Mouse (Mus musculus): Measurements from ENCODE around the gene Cd69. TPM values are rescaled to one million over a fixed set of nuclear protein-coding genes. Genes with fewer than 3 reads are reported as not detected.

Gene Cd69
- polyA plus RNA-seq, 1 experiment: 0.78 TPM

DNA sequence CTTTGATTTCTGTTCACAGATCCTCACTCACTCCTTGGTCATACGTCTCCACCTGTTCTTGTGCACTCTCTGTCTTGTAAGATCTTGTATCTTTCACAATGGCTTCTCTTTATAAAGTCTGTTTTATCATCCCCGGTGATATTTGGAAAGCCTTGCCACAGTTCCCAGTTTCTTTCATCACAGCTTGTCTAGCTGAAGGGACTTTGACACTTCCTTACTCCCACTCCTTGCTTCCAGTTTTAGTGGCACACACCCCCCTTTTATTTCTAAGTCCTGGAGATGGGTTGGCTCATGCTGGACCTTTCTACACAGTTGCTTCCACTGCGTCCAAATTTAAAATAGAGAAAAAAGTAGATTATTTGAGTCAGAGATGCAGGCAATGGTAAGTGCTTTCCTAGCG is 20.9 kb downstream of the Cd69 start:
- no peaks in the 10 kb centered on the region for H3K36me3 ChIP-seq (ENCODE audit: control insufficient read depth, insufficient read depth, low read length)
- 68% methylated on average over 4 of the region's 4 CpGs for WGBS
- no peak overlapping the region for H3K4me3 ChIP-seq (ENCODE audit: insufficient read depth, low read depth, low read length)
- TF ChIP-seq POLR2A (IDR thresholded peaks at IDR 0.05; ENCODE audit: low read depth, low read length) (no peak), CTCF (conservative IDR thresholded peaks at IDR 0.05; ENCODE audit: insufficient read depth, insufficient read length, low read depth, low read length) (no peak)
- DNase-seq: no peak
- H3K27ac ChIP-seq (ENCODE audit: insufficient read depth, low read depth, low read length): no peak overlapping the region
- H3K4me1 ChIP-seq (ENCODE audit: control insufficient read depth, insufficient read depth, low read length): no peaks in the 10 kb centered on the region
- H3K27me3 ChIP-seq (replicated peaks; ENCODE audit: control insufficient read depth, insufficient read depth, low read length): no peaks in the 10 kb centered on the region

DNA sequence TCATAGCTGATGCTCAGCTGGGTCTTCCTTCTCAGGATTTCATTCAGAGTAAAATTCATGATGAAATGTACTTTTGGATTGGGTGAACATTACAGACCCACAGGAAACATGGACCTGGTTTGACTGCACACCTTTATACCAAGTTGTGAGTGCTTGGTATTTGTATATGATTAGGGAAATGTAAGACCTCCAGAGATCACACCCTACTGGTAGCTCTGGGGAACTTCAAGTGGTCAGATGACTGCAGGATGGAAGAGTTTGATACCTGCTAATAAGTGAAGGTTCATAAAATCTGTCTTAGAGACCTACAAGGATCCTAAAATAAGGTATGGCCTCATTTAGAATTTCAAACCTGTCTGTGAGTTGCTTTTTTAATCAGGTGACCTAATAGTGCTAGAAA is 27.0 kb downstream of the Cd69 start:
- no peaks in the 10 kb centered on the region for H3K4me1 ChIP-seq (ENCODE audit: control insufficient read depth, insufficient read depth, low read length)
- no peak overlapping the region for H3K4me3 ChIP-seq (ENCODE audit: insufficient read depth, low read depth, low read length)
- TF ChIP-seq POLR2A (IDR thresholded peaks at IDR 0.05; ENCODE audit: low read depth, low read length) (no peak), CTCF (conservative IDR thresholded peaks at IDR 0.05; ENCODE audit: insufficient read depth, insufficient read length, low read depth, low read length) (no peak)
- no peaks in the 10 kb centered on the region for H3K36me3 ChIP-seq (ENCODE audit: control insufficient read depth, insufficient read depth, low read length)
- no peaks in the 10 kb centered on the region for H3K27me3 ChIP-seq (replicated peaks; ENCODE audit: control insufficient read depth, insufficient read depth, low read length)
- no peak overlapping the region for H3K27ac ChIP-seq (ENCODE audit: insufficient read depth, low read depth, low read length)
- DNase-seq: no peak

DNA sequence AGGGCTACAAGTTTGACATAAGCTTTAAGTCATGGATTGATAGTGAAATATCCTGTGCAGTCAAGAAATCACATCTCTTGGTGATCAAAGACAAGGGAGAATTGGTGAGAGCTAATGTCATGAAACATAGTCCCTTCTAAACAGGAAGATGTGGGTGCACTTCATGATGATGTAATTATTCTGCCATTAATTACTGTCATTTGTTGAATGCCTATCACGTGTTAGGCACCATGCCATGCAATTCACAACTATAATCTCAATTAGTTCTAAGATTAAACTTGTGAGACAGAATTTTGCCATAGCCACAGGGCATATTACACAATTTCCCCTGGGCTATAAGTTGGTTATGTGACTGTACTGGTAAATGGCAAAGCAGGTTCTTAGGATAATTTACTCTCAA is 28.2 kb downstream of the Cd69 start:
- H3K4me3 ChIP-seq (ENCODE audit: insufficient read depth, low read depth, low read length): no peak overlapping the region
- H3K27me3 ChIP-seq (replicated peaks; ENCODE audit: control insufficient read depth, insufficient read depth, low read length): no peaks in the 10 kb centered on the region
- 65% methylated on average over 1 of the region's 1 CpGs for WGBS
- no peaks in the 10 kb centered on the region for H3K36me3 ChIP-seq (ENCODE audit: control insufficient read depth, insufficient read depth, low read length)
- no peak overlapping the region for H3K27ac ChIP-seq (ENCODE audit: insufficient read depth, low read depth, low read length)
- DNase-seq: no peak
- TF ChIP-seq CTCF (conservative IDR thresholded peaks at IDR 0.05; ENCODE audit: insufficient read depth, insufficient read length, low read depth, low read length): no peak
- TF ChIP-seq POLR2A (IDR thresholded peaks at IDR 0.05; ENCODE audit: low read depth, low read length): no peak
- H3K4me1 ChIP-seq (ENCODE audit: control insufficient read depth, insufficient read depth, low read length): no peaks in the 10 kb centered on the region

DNA sequence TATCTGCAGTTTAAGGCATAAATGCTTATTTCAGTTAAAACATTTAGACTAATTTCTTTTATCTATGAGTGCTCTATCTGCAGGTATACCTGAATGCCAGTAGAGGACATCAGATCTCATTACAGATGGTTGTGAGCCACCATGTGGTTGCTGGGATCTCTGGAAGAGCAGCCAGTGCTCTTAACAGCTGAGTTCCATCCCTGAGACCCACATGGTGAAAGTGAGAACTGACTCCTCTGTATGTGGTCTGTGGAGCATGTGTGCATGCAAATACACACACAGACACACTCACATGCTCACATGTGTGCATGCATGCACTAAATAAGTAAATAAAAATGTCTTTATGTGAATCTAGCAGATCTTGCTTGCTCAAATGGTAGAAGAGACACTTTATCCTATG is 29.4 kb downstream of the Cd69 start:
- TF ChIP-seq CTCF (conservative IDR thresholded peaks at IDR 0.05; ENCODE audit: insufficient read depth, insufficient read length, low read depth, low read length): 0 out of 2 replicates have a peak, but pooled peaks have one; percentile 19
- no peak for TF ChIP-seq POLR2A (IDR thresholded peaks at IDR 0.05; ENCODE audit: low read depth, low read length)
- DNase-seq: no peak
- Histone ChIP-seq H3K4me3 (ENCODE audit: insufficient read depth, low read depth, low read length) (no peak overlapping the region), H3K27me3 (replicated peaks; ENCODE audit: control insufficient read depth, insufficient read depth, low read length) (no peaks in the 10 kb centered on the region), H3K4me1 (ENCODE audit: control insufficient read depth, insufficient read depth, low read length) (peaks cover 3% of the 10 kb centered on the region; the same call in 1 of the 2 replicates), H3K36me3 (ENCODE audit: control insufficient read depth, insufficient read depth, low read length) (no peaks in the 10 kb centered on the region), H3K27ac (ENCODE audit: insufficient read depth, low read depth, low read length) (no peak overlapping the region)

DNA sequence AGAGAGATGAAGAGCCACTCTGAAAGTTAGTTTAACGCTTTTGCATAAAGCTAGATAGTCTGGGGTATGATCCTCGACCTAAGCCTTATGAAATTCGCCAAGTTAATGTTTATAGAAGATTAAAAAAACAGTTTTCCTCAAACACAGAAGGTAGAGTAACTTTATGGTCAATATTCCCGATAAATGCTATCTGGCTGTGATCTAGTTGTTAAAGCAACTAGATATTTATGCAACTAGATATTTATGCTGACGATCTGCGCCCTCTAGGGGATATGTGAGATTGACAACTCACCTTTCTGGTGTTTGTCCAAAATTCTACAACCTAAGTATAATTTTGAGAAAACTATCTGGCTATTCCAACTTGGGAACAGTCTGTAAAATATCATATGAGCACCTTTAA is 33.3 kb downstream of the Cd69 start:
- peaks cover 5% of the 10 kb centered on the region; the same call in 1 of the 2 replicates for H3K4me1 ChIP-seq (ENCODE audit: control insufficient read depth, insufficient read depth, low read length)
- peak; percentile 66 for DNase-seq
- H3K4me3 ChIP-seq (ENCODE audit: insufficient read depth, low read depth, low read length): no peak overlapping the region
- no peaks in the 10 kb centered on the region for H3K36me3 ChIP-seq (ENCODE audit: control insufficient read depth, insufficient read depth, low read length)
- no peaks in the 10 kb centered on the region for H3K27me3 ChIP-seq (replicated peaks; ENCODE audit: control insufficient read depth, insufficient read depth, low read length)
- 0 out of 2 replicates have a peak, but pooled peaks have one; percentile 0 for TF ChIP-seq CTCF (conservative IDR thresholded peaks at IDR 0.05; ENCODE audit: insufficient read depth, insufficient read length, low read depth, low read length)
- no peak for TF ChIP-seq POLR2A (IDR thresholded peaks at IDR 0.05; ENCODE audit: low read depth, low read length)
- H3K27ac ChIP-seq (ENCODE audit: insufficient read depth, low read depth, low read length): no peak overlapping the region
- 43% methylated on average over 6 of the region's 6 CpGs for WGBS

DNA sequence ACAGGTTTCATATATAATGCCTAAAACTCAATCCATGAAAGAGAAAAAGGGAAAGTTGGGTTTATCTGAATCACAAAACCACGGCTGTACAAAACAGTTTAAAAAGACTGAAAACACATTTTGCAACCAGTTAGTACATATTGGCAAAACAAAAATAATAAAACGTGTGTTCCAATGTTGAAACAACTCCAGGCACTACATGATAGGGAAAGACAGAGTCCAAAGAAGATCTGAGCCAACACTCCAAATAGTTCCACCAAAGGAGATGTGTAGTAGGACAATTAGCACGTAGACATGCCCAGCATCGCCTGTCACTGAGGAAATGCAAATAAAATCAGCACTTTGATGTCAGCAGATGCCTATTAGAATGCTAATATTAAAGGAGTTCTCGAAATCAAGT is 33.8 kb downstream of the Cd69 start:
- peaks cover 7% of the 10 kb centered on the region; the same call in 1 of the 2 replicates for H3K4me1 ChIP-seq (ENCODE audit: control insufficient read depth, insufficient read depth, low read length)
- H3K36me3 ChIP-seq (ENCODE audit: control insufficient read depth, insufficient read depth, low read length): no peaks in the 10 kb centered on the region
- H3K27ac ChIP-seq (ENCODE audit: insufficient read depth, low read depth, low read length): no peak overlapping the region
- 65% methylated on average over 5 of the region's 5 CpGs for whole genome bisulfite sequencing
- TF ChIP-seq CTCF (conservative IDR thresholded peaks at IDR 0.05; ENCODE audit: insufficient read depth, insufficient read length, low read depth, low read length) (no peak), POLR2A (IDR thresholded peaks at IDR 0.05; ENCODE audit: low read depth, low read length) (no peak)
- no peak overlapping the region for H3K4me3 ChIP-seq (ENCODE audit: insufficient read depth, low read depth, low read length)
- DNase-seq: no peak
- H3K27me3 ChIP-seq (replicated peaks; ENCODE audit: control insufficient read depth, insufficient read depth, low read length): no peaks in the 10 kb centered on the region

DNA sequence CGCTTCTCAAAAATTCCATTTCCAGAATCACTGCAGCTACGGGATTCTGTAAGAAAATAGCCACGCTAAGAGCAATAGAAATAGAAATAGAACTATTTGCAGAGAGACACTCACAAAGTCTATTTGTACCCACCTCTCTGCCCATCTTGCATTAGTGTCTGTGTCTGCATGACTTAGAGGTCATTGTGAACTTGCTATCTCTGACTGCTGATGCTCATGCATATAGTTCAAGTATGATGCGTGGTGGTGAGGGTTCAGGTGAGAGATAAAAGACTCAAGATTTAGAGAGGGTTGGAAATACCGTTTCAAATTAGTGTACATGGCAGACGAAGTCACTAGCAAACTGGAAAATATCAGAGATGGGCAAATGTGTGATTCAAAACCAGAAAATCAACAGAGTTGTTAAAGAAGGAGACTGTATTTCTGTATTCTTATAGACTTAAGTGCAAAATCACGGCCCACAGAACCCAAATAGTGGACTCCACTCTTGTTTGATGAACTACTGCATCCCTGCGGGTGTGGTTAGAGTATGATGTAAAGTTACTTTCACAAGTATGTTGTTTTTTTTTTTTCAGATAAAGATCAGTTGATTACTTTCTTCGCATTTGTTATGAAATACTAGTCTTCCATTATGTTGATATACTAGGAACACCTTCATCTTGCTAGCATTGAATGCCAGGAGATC is 35.5 kb downstream of the Cd69 start:
- H3K4me1 ChIP-seq (ENCODE audit: control insufficient read depth, insufficient read depth, low read length): peaks cover 21% of the 10 kb centered on the region
- no peaks in the 10 kb centered on the region for H3K36me3 ChIP-seq (ENCODE audit: control insufficient read depth, insufficient read depth, low read length)
- H3K27me3 ChIP-seq (replicated peaks; ENCODE audit: control insufficient read depth, insufficient read depth, low read length): no peaks in the 10 kb centered on the region
- H3K27ac ChIP-seq (ENCODE audit: insufficient read depth, low read depth, low read length): no peak overlapping the region
- no peak overlapping the region for H3K4me3 ChIP-seq (ENCODE audit: insufficient read depth, low read depth, low read length)
- 91% methylated on average over 9 of the region's 9 CpGs for WGBS
- TF ChIP-seq POLR2A (IDR thresholded peaks at IDR 0.05; ENCODE audit: low read depth, low read length) (no peak), CTCF (conservative IDR thresholded peaks at IDR 0.05; ENCODE audit: insufficient read depth, insufficient read length, low read depth, low read length) (no peak)
- DNase-seq: no peak
